Mouse (Mus musculus): Measurements from ENCODE around the gene Cnot3. TPM values are rescaled to one million over a fixed set of nuclear protein-coding genes. Genes with fewer than 3 reads are reported as not detected.
"Not testable (repeated sequence)": the region's sequence is repeated elsewhere in the genome, so short reads cannot be mapped to it uniquely, and the experiment has no call there.

Gene Cnot3
- polyA plus RNA-seq, 1 experiment from 2014 or later = 87.2 TPM

DNA sequence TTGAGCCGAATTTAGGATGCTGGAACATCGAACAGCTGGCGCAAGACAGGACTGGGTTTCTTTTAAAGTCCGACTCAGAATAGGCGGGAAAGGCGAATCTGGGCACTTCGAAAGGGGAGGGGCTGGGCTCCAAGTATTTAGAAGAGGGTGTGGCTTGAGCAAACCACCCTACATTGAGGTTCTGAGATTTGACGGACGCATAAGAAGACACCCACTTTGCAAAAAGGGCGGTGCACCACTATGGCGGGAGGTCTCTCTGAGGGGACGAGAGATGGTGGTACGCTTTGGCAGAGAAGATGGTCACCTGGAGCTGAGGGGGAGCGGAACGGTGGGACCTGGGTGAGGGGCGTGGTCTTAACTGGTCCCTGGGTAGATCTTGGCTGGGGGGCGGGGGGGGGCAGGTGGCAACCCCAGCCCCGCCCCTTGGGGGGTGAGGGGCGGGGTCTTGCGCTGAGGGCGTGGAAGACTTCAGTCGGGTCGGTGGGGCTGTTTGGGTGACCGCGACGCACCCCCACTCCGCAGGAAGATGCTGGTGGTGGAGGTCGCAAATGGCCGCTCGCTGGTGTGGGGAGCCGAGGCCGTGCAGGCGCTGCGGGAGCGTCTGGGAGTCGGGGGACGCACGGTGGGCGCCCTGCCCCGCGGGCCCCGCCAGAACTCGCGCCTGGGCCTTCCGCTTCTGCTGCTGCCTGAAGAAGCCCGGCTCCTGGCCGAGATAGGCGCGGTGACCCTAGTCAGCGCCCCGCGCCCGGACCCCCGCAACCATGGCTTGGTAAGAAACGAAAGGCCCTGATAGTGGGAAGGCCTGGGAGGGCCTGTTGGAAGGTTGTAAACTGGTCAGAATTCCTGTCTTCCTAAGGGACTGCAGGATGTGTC, 49.2 kb downstream of the Cnot3 start:
- WGBS = under 1% methylated on average over 54 of the region's 55 CpGs
- peak; percentile 81 for DNase-seq (ENCODE audit: low spot score)
- Histone ChIP-seq H3K4me3 (ENCODE audit: low read depth, low read length) (peak overlapping the region; percentile 67), H3K4me2 (ENCODE audit: low read depth, severe bottlenecking) (peak overlapping the region; percentile 87), H3K27ac (replicated peaks; ENCODE audit: low read depth, low read length) (peak overlapping the region; percentile 93), H3K9me3 (ENCODE audit: control insufficient read depth, low read length) (no peaks in the 10 kb centered on the region), H3K27me3 (ENCODE audit: control insufficient read depth, insufficient read depth, low read length) (no peaks in the 10 kb centered on the region), H3K4me1 (ENCODE audit: control insufficient read depth, insufficient read depth, low read length) (peaks cover 15% of the 10 kb centered on the region; the same call in 1 of the 2 replicates), H3K9ac (ENCODE audit: low read length) (peak overlapping the region; percentile 84), H3K36me3 (ENCODE audit: control insufficient read depth, insufficient read depth, low read length) (peaks cover 13% of the 10 kb centered on the region; the same call in 1 of the 2 replicates)
- peak; percentile 71 for ATAC-seq (ENCODE audit: insufficient number of reproducible peaks, low FRiP score, low TSS enrichment, low read depth)

DNA sequence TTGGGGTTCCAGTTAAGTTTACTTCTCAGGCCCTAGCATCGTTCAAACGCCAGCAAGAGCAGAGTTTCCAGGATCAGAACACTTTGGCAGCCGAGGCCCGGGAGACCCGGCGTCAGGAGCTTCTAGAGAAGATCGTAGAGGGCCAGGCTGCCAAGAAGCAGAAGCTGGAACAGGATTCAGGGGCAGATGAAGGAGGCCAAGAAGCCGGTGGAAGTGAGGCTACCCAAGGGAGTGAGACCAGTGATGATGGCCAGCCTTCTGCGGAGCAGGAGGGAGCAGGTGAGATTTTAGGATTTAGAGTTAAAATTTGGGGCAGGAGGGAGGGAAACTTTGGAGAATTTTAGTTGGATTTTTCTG, 49.9 kb downstream of the Cnot3 start:
- H3K9me3 ChIP-seq (ENCODE audit: control insufficient read depth, low read length); ATAC-seq (ENCODE audit: insufficient number of reproducible peaks, low FRiP score, low TSS enrichment, low read depth); H3K27me3 ChIP-seq (ENCODE audit: control insufficient read depth, insufficient read depth, low read length): not testable (repeated sequence)
- Histone ChIP-seq H3K4me3 (ENCODE audit: low read depth, low read length) (peak overlapping the region; percentile 67), H3K4me1 (ENCODE audit: control insufficient read depth, insufficient read depth, low read length) (peaks cover 15% of the 10 kb centered on the region; the same call in 1 of the 2 replicates), H3K4me2 (ENCODE audit: low read depth, severe bottlenecking) (peak overlapping the region; percentile 87), H3K9ac (ENCODE audit: low read length) (peak overlapping the region; percentile 84), H3K36me3 (ENCODE audit: control insufficient read depth, insufficient read depth, low read length) (peaks cover 13% of the 10 kb centered on the region; the same call in 1 of the 2 replicates), H3K27ac (replicated peaks; ENCODE audit: low read depth, low read length) (peak overlapping the region; percentile 93)
- DNase-seq (ENCODE audit: low spot score) = peak; percentile 29
- WGBS = 5% methylated on average over 9 of the region's 9 CpGs

DNA sequence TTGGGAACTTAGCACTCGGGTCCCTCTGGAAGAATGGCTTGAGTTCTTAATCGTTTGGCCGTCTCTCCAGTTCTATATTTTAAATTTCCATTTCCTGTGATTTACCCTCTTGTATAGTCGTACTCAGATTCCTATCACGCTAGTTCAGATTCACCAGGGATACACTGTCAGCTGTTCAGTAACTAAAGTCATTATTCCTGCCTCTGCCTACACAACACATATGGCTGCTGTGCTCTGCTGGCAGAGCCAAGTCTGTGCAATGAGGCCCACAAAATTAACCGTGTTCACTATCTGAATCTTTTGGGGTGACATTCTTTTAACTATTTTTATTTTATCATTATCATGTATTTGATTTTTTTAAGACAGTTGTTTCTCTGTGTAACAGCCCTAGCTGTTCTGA, 53.4 kb downstream of the Cnot3 start:
- WGBS = 94% methylated on average over 6 of the region's 6 CpGs
- Histone ChIP-seq H3K4me2 (ENCODE audit: low read depth, severe bottlenecking) (no peak overlapping the region), H3K4me1 (ENCODE audit: control insufficient read depth, insufficient read depth, low read length) (0 out of 2 replicates have a peak, but pooled peaks cover 8% of the 10 kb centered on the region), H3K27ac (replicated peaks; ENCODE audit: low read depth, low read length) (no peak overlapping the region), H3K36me3 (ENCODE audit: control insufficient read depth, insufficient read depth, low read length) (peaks cover 13% of the 10 kb centered on the region; the same call in 1 of the 2 replicates), H3K4me3 (ENCODE audit: low read depth, low read length) (no peak overlapping the region), H3K9ac (ENCODE audit: low read length) (no peak overlapping the region), H3K9me3 (ENCODE audit: control insufficient read depth, low read length) (no peaks in the 10 kb centered on the region), H3K27me3 (ENCODE audit: control insufficient read depth, insufficient read depth, low read length) (no peaks in the 10 kb centered on the region)
- ATAC-seq (ENCODE audit: insufficient number of reproducible peaks, low FRiP score, low TSS enrichment, low read depth) (no peak), DNase-seq (ENCODE audit: low spot score) (no peak)

DNA sequence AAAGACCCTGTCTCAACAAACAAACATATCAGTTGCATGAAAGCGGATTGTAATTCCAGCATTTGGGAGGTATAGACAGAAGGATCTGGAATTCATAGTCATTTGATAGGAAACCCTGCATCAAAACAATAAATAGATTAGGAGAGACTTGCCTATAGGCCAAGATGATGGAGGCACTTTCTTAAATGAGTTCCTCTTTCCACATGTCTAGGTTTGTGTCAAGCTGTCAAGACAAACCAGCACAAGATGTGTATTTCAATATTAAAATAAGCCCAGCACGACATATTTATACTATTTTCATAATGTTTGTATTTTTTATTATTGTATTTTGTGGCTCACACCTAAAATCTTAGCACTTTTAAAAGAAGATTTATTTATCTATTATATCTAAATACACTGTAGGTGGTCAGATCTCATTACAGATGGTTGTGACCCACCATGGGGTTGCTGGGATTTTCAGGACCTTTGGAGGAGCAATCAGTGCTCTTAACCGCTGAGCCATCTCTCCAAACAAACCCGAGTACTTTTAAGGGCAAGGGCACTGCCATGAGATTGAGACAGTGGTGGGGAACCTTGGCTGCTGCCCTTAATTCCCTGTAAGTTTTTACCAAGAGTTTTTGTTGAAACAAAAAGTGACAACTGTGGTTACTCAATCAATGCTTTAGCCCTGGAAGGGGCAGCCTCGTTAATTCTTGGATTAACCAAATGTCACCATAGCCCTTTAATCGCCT, 58.2 kb downstream of the Cnot3 start:
- no peak for DNase-seq (ENCODE audit: low spot score)
- Histone ChIP-seq H3K36me3 (ENCODE audit: control insufficient read depth, insufficient read depth, low read length) (peaks cover 22% of the 10 kb centered on the region), H3K9me3 (ENCODE audit: control insufficient read depth, low read length) (no peaks in the 10 kb centered on the region), H3K4me2 (ENCODE audit: low read depth, severe bottlenecking) (peak overlapping the region; percentile 41), H3K27ac (replicated peaks; ENCODE audit: low read depth, low read length) (0 out of 2 replicates have a peak overlapping the region, but pooled peaks have one; percentile 16), H3K27me3 (ENCODE audit: control insufficient read depth, insufficient read depth, low read length) (no peaks in the 10 kb centered on the region), H3K4me3 (ENCODE audit: low read depth, low read length) (peak overlapping the region; percentile 90), H3K4me1 (ENCODE audit: control insufficient read depth, insufficient read depth, low read length) (peaks cover 3% of the 10 kb centered on the region; the same call in 1 of the 2 replicates), H3K9ac (ENCODE audit: low read length) (peak overlapping the region; percentile 94)
- peak; percentile 50 for ATAC-seq (ENCODE audit: insufficient number of reproducible peaks, low FRiP score, low TSS enrichment, low read depth)
- WGBS = 21% methylated on average over 6 of the region's 6 CpGs

DNA sequence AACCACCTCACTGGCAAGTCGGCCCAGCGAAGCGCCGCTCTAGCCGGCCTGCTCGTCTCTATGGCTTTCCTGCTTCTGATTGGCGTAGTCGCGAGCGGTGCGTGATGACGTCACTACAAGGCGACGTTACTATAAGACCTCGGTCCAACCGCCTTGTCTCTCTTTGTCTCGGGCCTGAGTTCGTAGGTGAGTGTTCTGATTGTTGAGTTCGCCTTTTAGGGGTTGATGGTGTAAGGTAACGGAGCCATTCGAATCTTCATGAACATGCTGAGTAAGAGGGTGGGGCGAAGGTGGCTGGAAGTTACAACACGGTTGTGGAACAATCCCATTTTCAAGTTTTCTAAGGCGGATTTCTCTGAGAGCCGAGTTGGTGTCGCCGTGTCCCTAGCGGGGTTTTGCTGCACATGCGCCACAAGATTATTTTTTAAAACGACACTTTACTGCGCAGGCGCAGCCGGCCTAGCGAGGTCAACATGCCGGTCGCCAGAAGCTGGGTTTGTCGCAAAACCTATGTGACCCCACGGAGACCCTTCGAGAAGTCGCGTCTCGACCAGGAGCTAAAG, 58.9 kb downstream of the Cnot3 start, which contains the start of gene Rps9:
TSS of gene Rps9 (plus strand) at position 115 of the 563 bp plus-strand sequence.
- Histone ChIP-seq H3K36me3 (ENCODE audit: control insufficient read depth, insufficient read depth, low read length) (peaks cover 16% of the 10 kb centered on the region), H3K9ac (ENCODE audit: low read length) (peak within 1 kb of the TSS; percentile 94), H3K4me1 (ENCODE audit: control insufficient read depth, insufficient read depth, low read length) (peaks cover 3% of the 10 kb centered on the region; the same call in 1 of the 2 replicates), H3K9me3 (ENCODE audit: control insufficient read depth, low read length) (no peaks in the 10 kb centered on the region), H3K27me3 (ENCODE audit: control insufficient read depth, insufficient read depth, low read length) (no peaks in the 10 kb centered on the region), H3K4me3 (ENCODE audit: low read depth, low read length) (peak within 1 kb of the TSS; percentile 90), H3K4me2 (ENCODE audit: low read depth, severe bottlenecking) (peak within 1 kb of the TSS; percentile 86), H3K27ac (replicated peaks; ENCODE audit: low read depth, low read length) (peak within 1 kb of the TSS; percentile 80)
- WGBS = 2% methylated on average over 42 of the region's 42 CpGs
- ATAC-seq (ENCODE audit: insufficient number of reproducible peaks, low FRiP score, low TSS enrichment, low read depth) (peak; percentile 91), DNase-seq (ENCODE audit: low spot score) (peak; percentile 98)

DNA sequence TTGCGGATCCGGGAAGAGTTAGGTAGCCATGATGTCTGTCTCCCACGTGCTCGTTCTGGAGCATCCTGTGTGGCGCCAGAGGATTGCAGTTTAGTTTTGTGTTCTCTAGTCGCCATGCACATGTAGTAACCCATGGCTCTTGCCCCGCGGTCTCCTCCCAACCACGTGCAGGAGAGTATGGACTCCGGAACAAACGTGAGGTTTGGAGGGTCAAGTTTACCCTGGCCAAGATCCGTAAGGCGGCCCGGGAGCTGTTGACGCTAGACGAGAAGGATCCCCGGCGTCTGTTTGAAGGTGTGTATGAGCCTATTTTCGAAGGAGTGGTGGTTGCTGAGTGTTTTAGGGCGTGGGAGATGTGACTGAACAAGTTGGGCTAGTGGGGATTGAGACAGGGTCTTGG, 59.4 kb downstream of the Cnot3 start:
- Histone ChIP-seq H3K4me2 (ENCODE audit: low read depth, severe bottlenecking) (peak overlapping the region; percentile 86), H3K36me3 (ENCODE audit: control insufficient read depth, insufficient read depth, low read length) (peaks cover 14% of the 10 kb centered on the region), H3K4me1 (ENCODE audit: control insufficient read depth, insufficient read depth, low read length) (peaks cover 3% of the 10 kb centered on the region; the same call in 1 of the 2 replicates), H3K9me3 (ENCODE audit: control insufficient read depth, low read length) (no peaks in the 10 kb centered on the region), H3K9ac (ENCODE audit: low read length) (peak overlapping the region; percentile 94), H3K4me3 (ENCODE audit: low read depth, low read length) (peak overlapping the region; percentile 90), H3K27ac (replicated peaks; ENCODE audit: low read depth, low read length) (peak overlapping the region; percentile 80; the same call in 1 of the 2 replicates), H3K27me3 (ENCODE audit: control insufficient read depth, insufficient read depth, low read length) (no peaks in the 10 kb centered on the region)
- ATAC-seq (ENCODE audit: insufficient number of reproducible peaks, low FRiP score, low TSS enrichment, low read depth) (no peak; the same call in 1 of the 2 replicates), DNase-seq (ENCODE audit: low spot score) (no peak)
- WGBS = under 1% methylated on average over 20 of the region's 20 CpGs

DNA sequence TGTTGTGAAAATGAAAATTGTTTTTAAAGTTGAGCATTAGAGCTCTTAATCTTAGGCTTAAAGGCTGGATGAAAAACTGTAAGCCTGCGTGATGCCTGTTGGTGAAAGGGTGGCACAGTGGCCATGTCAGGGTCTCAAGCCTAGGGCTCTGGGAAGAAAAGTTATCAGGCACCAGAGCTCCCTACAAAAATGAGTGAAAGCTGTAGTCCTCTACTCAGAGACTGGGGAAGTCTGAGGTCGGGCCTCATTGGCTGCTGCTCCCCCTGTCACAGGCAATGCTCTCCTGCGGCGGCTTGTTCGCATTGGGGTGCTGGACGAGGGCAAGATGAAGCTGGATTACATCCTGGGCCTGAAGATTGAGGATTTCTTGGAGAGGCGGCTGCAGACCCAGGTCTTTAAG, 60.4 kb downstream of the Cnot3 start:
- Histone ChIP-seq H3K4me2 (ENCODE audit: low read depth, severe bottlenecking) (peak overlapping the region; percentile 86), H3K27ac (replicated peaks; ENCODE audit: low read depth, low read length) (0 out of 2 replicates have a peak overlapping the region, but pooled peaks have one; percentile 12), H3K36me3 (ENCODE audit: control insufficient read depth, insufficient read depth, low read length) (peaks cover 14% of the 10 kb centered on the region), H3K9ac (ENCODE audit: low read length) (peak overlapping the region; percentile 94), H3K4me3 (ENCODE audit: low read depth, low read length) (peak overlapping the region; percentile 90)
- under 1% methylated on average over 6 of the region's 7 CpGs for WGBS
- DNase-seq (ENCODE audit: low spot score) = peak; percentile 24
- ATAC-seq (ENCODE audit: insufficient number of reproducible peaks, low FRiP score, low TSS enrichment, low read depth); H3K4me1 ChIP-seq (ENCODE audit: control insufficient read depth, insufficient read depth, low read length); H3K9me3 ChIP-seq (ENCODE audit: control insufficient read depth, low read length); H3K27me3 ChIP-seq (ENCODE audit: control insufficient read depth, insufficient read depth, low read length): not testable (repeated sequence)

DNA sequence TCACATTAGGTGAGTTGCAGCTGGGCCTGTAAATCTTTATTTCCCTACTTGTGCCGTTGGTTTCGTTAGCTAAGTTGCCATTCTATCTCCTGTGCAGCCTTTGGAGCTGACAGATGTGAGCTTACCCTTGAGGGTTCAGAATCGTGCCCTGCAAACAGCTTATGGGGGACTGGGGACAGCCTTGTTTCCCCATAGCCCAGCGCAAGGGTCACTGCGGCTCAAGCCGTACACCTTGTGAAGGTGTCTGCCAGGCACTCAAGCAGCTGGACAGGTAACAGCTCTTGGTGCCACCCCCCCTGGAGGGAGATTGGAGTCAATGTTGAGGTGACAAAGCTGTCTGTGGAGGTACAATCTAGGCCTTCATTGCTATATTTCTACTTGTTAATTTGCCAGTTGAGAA, 60.8 kb downstream of the Cnot3 start:
- peak; percentile 23 for DNase-seq (ENCODE audit: low spot score)
- 39% methylated on average over 6 of the region's 6 CpGs for WGBS
- H3K4me3 ChIP-seq (ENCODE audit: low read depth, low read length) = peak overlapping the region; percentile 90
- peaks cover 3% of the 10 kb centered on the region; the same call in 1 of the 2 replicates for H3K4me1 ChIP-seq (ENCODE audit: control insufficient read depth, insufficient read depth, low read length)
- ATAC-seq (ENCODE audit: insufficient number of reproducible peaks, low FRiP score, low TSS enrichment, low read depth) = no peak
- H3K27me3 ChIP-seq (ENCODE audit: control insufficient read depth, insufficient read depth, low read length) = no peaks in the 10 kb centered on the region
- H3K27ac ChIP-seq (replicated peaks; ENCODE audit: low read depth, low read length) = no peak overlapping the region
- H3K9ac ChIP-seq (ENCODE audit: low read length) = peak overlapping the region; percentile 94
- no peaks in the 10 kb centered on the region for H3K9me3 ChIP-seq (ENCODE audit: control insufficient read depth, low read length)
- peaks cover 14% of the 10 kb centered on the region for H3K36me3 ChIP-seq (ENCODE audit: control insufficient read depth, insufficient read depth, low read length)
- H3K4me2 ChIP-seq (ENCODE audit: low read depth, severe bottlenecking) = peak overlapping the region; percentile 86
